Mouse (Mus musculus): ENCODE measurements around the gene Olfr571. TPM values are rescaled to one million over a fixed set of nuclear protein-coding genes. Genes with fewer than 3 reads are reported as not detected.

Olfr571 gene
- total RNA-seq (2023): not detected

GRCm38 (mm10) chr7:102917032-102917875 is at the start of gene Olfr571:
TSS of gene Olfr571 (minus strand) at chr7:102917536.

DNA sequence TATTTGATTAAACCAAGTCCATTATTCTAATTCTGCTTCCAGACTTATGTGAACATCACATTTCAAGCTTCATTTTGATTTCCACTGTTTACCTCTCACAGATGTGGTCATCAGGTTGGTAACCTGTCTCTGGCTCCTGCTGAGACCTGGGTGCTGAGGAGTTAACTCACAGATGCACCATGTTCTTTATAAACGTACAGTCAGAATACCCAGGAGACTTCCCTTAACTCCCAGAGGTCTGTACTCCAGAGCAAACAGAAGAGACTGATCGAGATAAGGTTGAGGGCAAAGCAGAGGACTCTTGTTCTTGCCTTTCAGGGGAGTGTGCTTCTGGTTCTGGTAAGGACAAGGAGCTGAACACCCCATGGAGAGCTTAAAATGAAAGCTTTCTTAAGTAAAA is 45.0 kb upstream of the Olfr571 start, which contains the start of gene Olfr576:
TSS of gene Olfr576 (plus strand) at position 301 of the 400 bp plus-strand sequence.

GRCm38 (mm10) chr7:102958593-102958992 is 41.3 kb upstream of the Olfr571 start, which contains the start of gene Olfr575:
TSS of gene Olfr575 (minus strand) at chr7:102958775.

GRCm38 (mm10) chr7:102948167-102948566 is 30.8 kb upstream of the Olfr571 start, which contains the start of gene Olfr574:
TSS of gene Olfr574 (plus strand) at chr7:102948467.

GRCm38 (mm10) chr7:102942475-102942874 is 25.1 kb upstream of the Olfr571 start, which contains the start of gene Olfr573-ps1:
TSS of gene Olfr573-ps1 (minus strand) at chr7:102942575.

GRCm38 (mm10) chr7:102924109-102924508 is 6.8 kb upstream of the Olfr571 start, which contains the start of gene Olfr572:
TSS of gene Olfr572 (plus strand) at chr7:102924409.

GRCm38 (mm10) chr7:102890782-102891181 is 26.6 kb downstream of the Olfr571 start, which contains the start of gene Olfr569:
TSS of gene Olfr569 (minus strand) at chr7:102890882.

GRCm38 (mm10) chr7:102876822-102877221 is 40.5 kb downstream of the Olfr571 start, which contains the start of gene Olfr568:
TSS of gene Olfr568 (plus strand) at chr7:102877122.

DNA sequence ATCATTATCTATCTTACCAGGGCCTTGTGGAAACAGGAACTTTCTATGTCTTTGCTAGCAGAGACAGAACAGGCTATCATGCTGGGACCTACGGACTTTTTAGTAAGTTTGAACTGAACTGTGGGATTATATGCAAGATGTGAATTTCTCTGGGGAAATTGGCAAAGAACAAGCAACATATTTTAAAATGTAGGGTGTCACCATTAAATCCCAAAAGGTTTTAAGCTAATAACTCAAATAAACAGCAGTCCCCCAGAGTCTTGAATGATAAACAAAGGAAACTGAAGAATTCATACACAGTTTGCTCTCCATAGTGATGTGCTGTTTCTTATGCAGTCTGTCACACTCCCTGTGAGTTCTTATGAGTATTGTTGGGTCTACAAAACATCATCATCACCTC is 58.7 kb downstream of the Olfr571 start, which contains the start of gene Olfr566:
TSS of gene Olfr566 (minus strand) at position 101 of the 400 bp plus-strand sequence.

Other genes starting within 250 kb of the Olfr571 start
- 11.8 TPM for gene Trim68, start 230.2 kb downstream of the Olfr571 start, total RNA-seq (2023)
- gene Olfr557, start 221.6 kb downstream of the Olfr571 start, total RNA-seq (2023): not detected
- gene Olfr558, start 215.3 kb downstream of the Olfr571 start, total RNA-seq (2023): not detected
- not detected for gene Olfr33, start 198.5 kb downstream of the Olfr571 start, total RNA-seq (2023)
- gene Olfr559, start 190.0 kb downstream of the Olfr571 start, total RNA-seq (2023): not detected
- gene Olfr560, start 158.2 kb downstream of the Olfr571 start, total RNA-seq (2023): not detected
- gene Olfr78, start 158.1 kb downstream of the Olfr571 start, total RNA-seq (2023): not detected
- gene Olfr561, start 146.3 kb downstream of the Olfr571 start, total RNA-seq (2023): not detected
- not detected for gene Olfr564, start 114.1 kb downstream of the Olfr571 start, total RNA-seq (2023)
- gene Olfr566, start 58.8 kb downstream of the Olfr571 start, total RNA-seq (2023): not detected
- gene Olfr568, start 40.4 kb downstream of the Olfr571 start, total RNA-seq (2023): not detected
- gene Olfr569, start 26.7 kb downstream of the Olfr571 start, total RNA-seq (2023): not detected
- gene Olfr570, start 23.0 kb downstream of the Olfr571 start, total RNA-seq (2023): not detected
- gene Olfr572, start 6.9 kb upstream of the Olfr571 start, total RNA-seq (2023): not detected
- not detected for gene Olfr573-ps1, start 25.0 kb upstream of the Olfr571 start, total RNA-seq (2023)
- not detected for gene Olfr574, start 30.9 kb upstream of the Olfr571 start, total RNA-seq (2023)
- not detected for gene Olfr575, start 41.2 kb upstream of the Olfr571 start, total RNA-seq (2023)
- not detected for gene Olfr576, start 45.1 kb upstream of the Olfr571 start, total RNA-seq (2023)
- gene Olfr577, start 58.4 kb upstream of the Olfr571 start, total RNA-seq (2023): not detected
- not detected for gene Olfr578, start 71.8 kb upstream of the Olfr571 start, total RNA-seq (2023)
- not detected for gene Olfr582, start 120.5 kb upstream of the Olfr571 start, total RNA-seq (2023)
- not detected for gene Olfr583, start 133.8 kb upstream of the Olfr571 start, total RNA-seq (2023)
- gene Olfr584, start 164.3 kb upstream of the Olfr571 start, total RNA-seq (2023): not detected
- not detected for gene Olfr585, start 180.2 kb upstream of the Olfr571 start, total RNA-seq (2023)
- gene Olfr586, start 208.1 kb upstream of the Olfr571 start, total RNA-seq (2023): not detected
- not detected for gene Olfr588-ps1, start 223.3 kb upstream of the Olfr571 start, total RNA-seq (2023)
- not detected for gene Olfr589, start 238.8 kb upstream of the Olfr571 start, total RNA-seq (2023)

All from CD4-positive naive resting alpha-beta T cell, adult 76 days (primary cell).